Mouse (Mus musculus) A20 (cell line): Measurements from ENCODE around the gene Gm11985.
A peak's percentile ranks its signal among the peaks of the same experiment; 100 is the strongest.

Source experiments
- DNase-seq: peaks from one replicate; pipeline ENCODE4 v3.0.0-alpha.2; 2011; ENCODE audit warnings: low read depth, low spot score

Gene Gm11985

DNA sequence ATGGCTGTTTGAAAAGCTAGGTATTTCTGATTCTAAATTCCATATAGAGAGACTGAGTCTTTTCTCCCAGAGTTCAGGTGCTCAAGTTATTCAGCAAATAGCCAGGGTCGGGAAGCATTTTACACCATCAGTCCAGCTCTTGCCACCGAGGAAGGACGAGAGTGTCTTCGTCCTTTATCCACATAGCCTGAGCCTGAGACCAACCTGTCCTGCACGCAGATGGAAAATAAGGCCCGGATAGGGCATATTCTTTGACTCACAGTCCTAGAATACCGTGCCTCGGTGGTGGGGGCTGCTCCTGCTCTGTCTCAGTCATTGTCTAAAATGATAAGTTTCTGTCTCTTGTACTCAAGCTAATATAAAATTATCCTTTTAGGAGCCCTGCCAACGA is 12.0 kb upstream of the Gm11985 start:
- DNase-seq, result no peak

GRCm38 (mm10) chr11:7199736-7200392 is 11.5 kb upstream of the Gm11985 start:
- DNase-seq, result peak; percentile 58

- DNase-seq, result no peak
These were observed 10.3 kb upstream of the Gm11985 start for GRCm38 (mm10) chr11:7198481-7199256.

DNA sequence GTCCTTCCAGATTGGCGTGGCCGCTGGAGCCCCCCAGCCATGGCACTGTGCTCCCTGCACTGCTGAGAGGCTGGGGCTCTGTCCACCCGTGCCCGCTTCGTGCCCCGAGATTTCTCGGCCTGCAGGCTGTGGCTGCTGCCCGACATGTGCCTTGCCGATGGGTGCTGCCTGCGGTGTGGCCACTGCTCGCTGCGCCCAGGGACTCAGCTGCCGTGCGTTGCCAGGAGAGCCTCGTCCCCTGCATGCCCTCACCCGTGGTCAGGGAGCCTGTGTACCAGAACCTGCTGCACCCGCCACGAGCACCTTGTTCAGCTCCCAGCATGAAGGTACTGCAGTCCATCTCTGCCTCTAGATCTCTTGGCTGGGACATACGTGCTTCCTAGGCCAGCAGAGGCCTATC is 9.6 kb upstream of the Gm11985 start:
- no peak for DNase-seq

- no peak for DNase-seq
These were observed 9.1 kb upstream of the Gm11985 start, which contains the start of gene Igfbp1 for GRCm38 (mm10) chr11:7197491-7197941. TSS of gene Igfbp1 (plus strand) at chr11:7197782.

DNA sequence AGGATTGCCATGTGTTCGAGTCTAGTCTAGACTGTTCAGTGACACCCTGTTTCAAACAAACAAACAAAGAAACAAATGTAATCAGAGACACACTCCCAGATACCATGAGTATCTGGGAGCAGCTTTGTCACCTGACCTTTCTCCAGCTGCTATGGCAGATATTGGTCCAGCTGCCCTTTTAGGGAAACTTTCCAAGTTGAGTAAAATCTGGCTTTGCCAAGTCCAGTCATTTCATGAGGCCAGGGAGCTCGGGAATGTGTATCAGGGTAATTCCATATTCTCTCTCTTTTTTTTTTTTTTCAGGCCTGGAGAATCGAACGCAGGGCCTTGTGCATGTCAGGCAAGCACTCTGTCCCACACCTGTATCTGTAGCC is 6.9 kb upstream of the Gm11985 start:
- no peak for DNase-seq

DNA sequence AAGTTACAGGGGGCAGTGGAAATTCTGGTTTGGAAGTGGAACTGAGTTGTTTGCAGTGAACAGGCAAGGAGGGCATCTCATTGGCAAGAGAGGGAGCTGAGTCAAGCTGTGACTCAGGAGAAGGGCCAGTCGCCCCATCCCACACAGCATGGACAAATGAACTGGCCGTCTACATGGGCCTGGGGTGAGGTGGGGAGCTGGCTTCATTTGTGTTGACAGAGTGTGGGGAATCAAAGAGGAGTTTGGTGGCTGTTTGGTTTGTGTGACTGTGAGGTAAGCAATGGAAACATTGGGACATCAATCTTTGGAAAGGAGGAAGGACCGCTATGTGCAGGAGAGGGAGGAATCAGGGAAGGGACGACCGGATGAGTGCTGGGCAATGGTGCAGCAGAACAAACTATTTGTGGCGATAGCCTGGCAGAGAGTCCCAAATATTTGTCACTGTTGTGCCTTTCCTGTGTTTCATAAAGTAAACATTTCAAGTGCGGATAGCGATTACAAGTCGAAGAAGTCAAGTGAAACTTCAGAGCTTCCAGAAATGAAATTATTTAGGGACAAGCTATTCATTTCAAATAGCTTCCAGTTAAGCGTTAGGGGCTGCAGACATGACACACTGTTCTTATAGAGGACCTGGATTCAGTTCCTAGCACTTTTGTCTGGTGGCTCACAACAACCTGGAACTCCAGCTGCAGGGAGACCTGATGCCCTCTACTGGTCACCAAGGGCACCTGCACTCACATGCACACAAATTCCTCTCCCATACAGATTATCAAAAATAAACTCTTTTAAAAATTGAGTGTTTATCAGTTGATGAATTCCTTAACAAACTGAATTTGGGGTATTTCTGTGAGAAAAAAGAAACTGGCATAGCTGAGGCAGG is 6.3 kb upstream of the Gm11985 start:
- no peak for DNase-seq

DNA sequence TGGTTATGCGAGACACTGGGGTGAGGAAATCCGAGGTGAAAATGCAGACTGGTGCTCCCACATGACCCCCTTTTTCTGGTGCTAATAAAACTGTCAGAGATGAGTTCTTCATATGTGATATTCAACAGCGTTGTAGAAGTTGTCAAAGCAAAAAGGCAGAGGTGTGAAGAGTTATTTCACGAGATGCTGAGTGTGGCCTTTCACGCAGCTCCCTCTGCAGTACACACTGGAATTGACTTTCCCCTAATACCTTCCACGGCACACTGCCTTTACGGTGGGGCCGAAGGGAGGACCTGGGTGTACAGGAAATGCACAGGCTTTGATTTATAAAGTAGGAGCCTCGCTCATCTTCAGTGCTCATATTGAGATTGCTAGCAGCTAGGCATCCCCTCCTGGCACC is 4.8 kb upstream of the Gm11985 start:
- no peak for DNase-seq

GRCm38 (mm10) chr11:7192710-7193109 is 4.3 kb upstream of the Gm11985 start:
- DNase-seq, result no peak

- no peak for DNase-seq
These were observed 897 bp downstream of the Gm11985 start for GRCm38 (mm10) chr11:7187472-7187871.

- no peak for DNase-seq
These were observed 3.9 kb downstream of the Gm11985 start for GRCm38 (mm10) chr11:7184420-7184819.

GRCm38 (mm10) chr11:7182409-7183042 is 5.8 kb downstream of the Gm11985 start:
- no peak for DNase-seq

- DNase-seq, result no peak
These were observed 9.1 kb downstream of the Gm11985 start for GRCm38 (mm10) chr11:7179276-7179675.

DNA sequence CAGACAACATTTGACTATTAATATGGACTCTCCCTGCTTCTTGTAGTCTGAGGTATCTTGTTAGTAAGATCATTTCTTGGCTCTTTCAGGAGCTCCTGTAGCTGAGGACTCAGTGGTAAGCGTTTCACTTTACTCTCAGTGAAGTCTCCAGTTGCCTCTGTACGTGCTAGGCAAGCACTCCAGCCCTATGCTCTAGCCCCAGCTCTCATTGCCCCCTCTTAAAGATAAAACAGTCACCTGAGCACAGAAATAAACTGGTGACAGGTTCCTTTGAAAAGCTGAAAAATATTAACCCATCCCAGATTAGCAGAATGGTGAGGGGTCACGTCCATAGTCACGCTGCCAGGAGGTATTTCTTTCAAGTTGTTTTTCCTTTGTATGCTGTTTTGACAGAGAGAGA is 9.6 kb downstream of the Gm11985 start:
- no peak for DNase-seq

GRCm38 (mm10) chr11:7173664-7174063 is 14.7 kb downstream of the Gm11985 start:
- DNase-seq, result no peak

- no peak for DNase-seq
These were observed 18.7 kb downstream of the Gm11985 start for GRCm38 (mm10) chr11:7169645-7170044.

GRCm38 (mm10) chr11:7164416-7164815 is 24.0 kb downstream of the Gm11985 start:
- no peak for DNase-seq

DNA sequence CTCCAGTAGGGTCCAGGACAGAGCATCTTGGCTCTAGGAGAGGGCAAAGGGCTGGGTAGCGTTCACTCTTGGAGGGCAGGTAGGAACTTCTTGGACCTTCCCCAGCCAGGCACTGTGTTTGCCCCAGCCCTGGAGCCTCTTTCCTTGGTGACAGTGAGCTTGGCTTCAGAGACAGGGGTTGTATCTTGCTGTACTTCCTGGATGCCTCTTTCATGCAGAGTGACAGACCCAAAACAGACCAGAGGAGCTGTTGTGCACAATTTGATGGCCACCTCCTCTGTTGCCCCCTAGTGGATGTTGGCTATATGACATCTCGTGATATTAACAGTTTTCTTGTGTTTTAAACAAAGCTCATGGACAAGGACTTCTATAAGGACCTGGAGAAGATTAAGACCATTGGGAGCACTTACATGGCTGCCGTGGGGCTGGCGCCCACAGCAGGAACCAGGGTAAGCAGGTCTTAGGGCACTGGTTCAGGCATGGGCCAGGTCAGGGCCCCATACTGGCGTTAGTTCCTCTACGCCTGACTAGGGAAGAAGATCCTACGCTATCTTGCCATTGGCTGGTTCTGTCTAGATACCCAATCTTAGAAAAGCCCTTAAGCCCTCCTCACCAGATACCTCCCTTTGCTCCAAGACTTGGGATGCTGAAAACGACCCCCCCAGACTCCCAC is 26.7 kb downstream of the Gm11985 start:
- DNase-seq, result peak; percentile 31

DNA sequence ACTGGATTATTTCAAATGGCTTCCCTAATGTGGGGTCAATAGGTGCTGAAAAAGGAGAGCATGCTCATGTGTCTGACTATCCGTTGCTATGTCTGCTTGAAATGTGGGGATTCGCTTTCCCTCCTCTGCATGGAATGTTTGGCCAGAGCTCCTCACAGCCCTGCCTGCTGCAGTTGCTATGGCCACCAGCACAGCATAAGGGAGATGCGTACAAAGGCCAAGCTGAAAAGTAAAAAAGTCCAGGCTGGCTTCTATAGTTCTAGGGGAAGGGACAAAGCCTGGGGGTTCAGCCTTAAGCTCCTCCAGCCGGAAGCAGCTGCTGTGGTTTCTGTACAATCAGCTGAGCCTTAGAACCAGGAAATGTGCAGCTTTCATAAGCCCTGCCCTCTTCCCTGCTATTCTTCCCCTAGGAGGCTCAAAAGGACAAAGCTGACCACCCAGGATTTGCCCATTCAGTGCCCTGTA is 27.7 kb downstream of the Gm11985 start:
- no peak for DNase-seq

DNA sequence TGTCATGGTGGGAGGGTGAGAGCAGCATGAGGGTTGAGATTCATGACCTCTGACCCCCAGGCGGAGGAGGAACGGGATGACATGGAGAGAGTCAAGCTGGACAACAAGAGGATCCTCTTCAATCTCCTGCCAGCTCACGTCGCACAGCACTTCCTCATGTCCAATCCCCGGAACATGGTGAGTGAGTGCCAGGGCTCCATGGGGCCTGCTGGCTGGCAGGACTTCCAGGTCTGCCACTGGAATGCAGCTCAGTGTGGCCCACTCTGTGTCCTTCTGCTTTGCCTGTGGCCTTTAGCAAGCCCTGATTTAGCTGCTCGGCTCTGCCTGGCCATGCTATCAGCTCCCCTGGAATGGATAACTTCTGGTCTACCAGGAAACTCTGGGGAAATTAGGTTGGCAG is 28.2 kb downstream of the Gm11985 start:
- no peak for DNase-seq

GRCm38 (mm10) chr11:7158196-7158595 is 30.2 kb downstream of the Gm11985 start:
- DNase-seq, result no peak
